Mouse (Mus musculus): Measurements from ENCODE around the gene Ccn5.

Gene Ccn5

GRCm38 (mm10) chr2:163820607-163821006 lies at the start of gene Ccn5:
Gene Ccn5 (plus strand): TSS chr2:163820861.
- in situ Hi-C loops (cut with MseI, MboI): no loop called here

GRCm38 (mm10) chr2:163776661-163777060 lies 44.0 kb upstream of the Ccn5 start:
- in situ Hi-C loops (cut with MseI, MboI): no loop called here

- in situ Hi-C loops (cut with MseI, MboI): no loop called here
Measured at GRCm38 (mm10) chr2:163777061-163777460, 43.6 kb upstream of the Ccn5 start.

GRCm38 (mm10) chr2:163778896-163779295 lies 41.8 kb upstream of the Ccn5 start:
- in situ Hi-C loops (cut with MseI, MboI): no loop called here

- in situ Hi-C loops (cut with MseI, MboI): no loop called here
Measured at GRCm38 (mm10) chr2:163783368-163783767, 37.3 kb upstream of the Ccn5 start.

- in situ Hi-C loops (cut with MseI, MboI): no loop called here
Measured at GRCm38 (mm10) chr2:163783901-163784300, 36.8 kb upstream of the Ccn5 start.

- in situ Hi-C loops (cut with MseI, MboI): no loop called here
Measured at GRCm38 (mm10) chr2:163787086-163787485, 33.6 kb upstream of the Ccn5 start.

- in situ Hi-C loops (cut with MseI, MboI): no loop called here
Measured at GRCm38 (mm10) chr2:163787709-163788108, 33.0 kb upstream of the Ccn5 start.

- in situ Hi-C loops (cut with MseI, MboI): no loop called here
Measured at GRCm38 (mm10) chr2:163788484-163788883, 32.2 kb upstream of the Ccn5 start.

- in situ Hi-C loops (cut with MseI, MboI): no loop called here
Measured at GRCm38 (mm10) chr2:163798411-163798810, 22.2 kb upstream of the Ccn5 start.

GRCm38 (mm10) chr2:163800832-163801231 lies 19.8 kb upstream of the Ccn5 start:
- in situ Hi-C loops (cut with MseI, MboI): no loop called here

- in situ Hi-C loops (cut with MseI, MboI): no loop called here
Measured at GRCm38 (mm10) chr2:163801406-163801805, 19.3 kb upstream of the Ccn5 start.

- in situ Hi-C loops (cut with MseI, MboI): no loop called here
Measured at GRCm38 (mm10) chr2:163803838-163804237, 16.8 kb upstream of the Ccn5 start.

- in situ Hi-C loops (cut with MseI, MboI): no loop called here
Measured at GRCm38 (mm10) chr2:163809166-163809565, 11.5 kb upstream of the Ccn5 start.

- in situ Hi-C loops (cut with MseI, MboI): no loop called here
Measured at GRCm38 (mm10) chr2:163809704-163810103, 11.0 kb upstream of the Ccn5 start.

GRCm38 (mm10) chr2:163813077-163813476 lies 7.6 kb upstream of the Ccn5 start:
- in situ Hi-C loops (cut with MseI, MboI): no loop called here

- in situ Hi-C loops (cut with MseI, MboI): no loop called here
Measured at GRCm38 (mm10) chr2:163814739-163815465, 5.8 kb upstream of the Ccn5 start.

GRCm38 (mm10) chr2:163823248-163823647 lies 2.6 kb downstream of the Ccn5 start:
- in situ Hi-C loops (cut with MseI, MboI): no loop called here

GRCm38 (mm10) chr2:163823771-163824170 lies 3.1 kb downstream of the Ccn5 start:
- in situ Hi-C loops (cut with MseI, MboI): no loop called here

GRCm38 (mm10) chr2:163825861-163826260 lies 5.2 kb downstream of the Ccn5 start:
- in situ Hi-C loops (cut with MseI, MboI): no loop called here

GRCm38 (mm10) chr2:163826494-163826893 lies 5.8 kb downstream of the Ccn5 start:
- in situ Hi-C loops (cut with MseI, MboI): no loop called here

- in situ Hi-C loops (cut with MseI, MboI): no loop called here
Measured at GRCm38 (mm10) chr2:163831163-163831562, 10.5 kb downstream of the Ccn5 start.

- in situ Hi-C loops (cut with MseI, MboI): no loop called here
Measured at GRCm38 (mm10) chr2:163838043-163838442, 17.4 kb downstream of the Ccn5 start.

- in situ Hi-C loops (cut with MseI, MboI): no loop called here
Measured at GRCm38 (mm10) chr2:163839519-163839918, 18.9 kb downstream of the Ccn5 start.

Data from mouse trophoblast stem cell (cell line).